Mouse (Mus musculus): ENCODE data around the gene Arhgef38. TPM values are rescaled to one million over a fixed set of nuclear protein-coding genes. Genes with fewer than 3 reads are reported as not detected.

The Arhgef38 gene
- polyA plus RNA-seq, 1 experiment from 2014 or later, result not detected

- H3K36me3 ChIP-seq, result no peaks in the 10 kb centered on the region
- no peak for DNase-seq (ENCODE audit: low spot score)
- no peaks in the 10 kb centered on the region for H3K4me1 ChIP-seq
- 88% methylated on average over 3 of the region's 3 CpGs for WGBS
- no peaks in the 10 kb centered on the region for H3K9me3 ChIP-seq (replicated peaks)
- no peaks in the 10 kb centered on the region for H3K27me3 ChIP-seq (ENCODE audit: low read depth, poor library complexity, severe bottlenecking)
- H3K27ac ChIP-seq, result no peak overlapping the region
- H3K4me3 ChIP-seq, result no peak overlapping the region
Measured at GRCm38 (mm10) chr3:133211324-133211723, 23.4 kb downstream of the Arhgef38 start.

- Histone ChIP-seq H3K4me3 (no peak overlapping the region), H3K9me3 (replicated peaks) (no peaks in the 10 kb centered on the region), H3K27me3 (ENCODE audit: low read depth, poor library complexity, severe bottlenecking) (no peaks in the 10 kb centered on the region), H3K4me1 (no peaks in the 10 kb centered on the region), H3K27ac (no peak overlapping the region), H3K36me3 (no peaks in the 10 kb centered on the region)
- no peak for DNase-seq (ENCODE audit: low spot score)
- WGBS, result 82% methylated on average over 2 of the region's 2 CpGs
Measured at GRCm38 (mm10) chr3:133203713-133204112, 31.0 kb downstream of the Arhgef38 start.

- Histone ChIP-seq H3K27ac (no peak overlapping the region), H3K36me3 (no peaks in the 10 kb centered on the region), H3K4me1 (no peaks in the 10 kb centered on the region), H3K27me3 (ENCODE audit: low read depth, poor library complexity, severe bottlenecking) (no peaks in the 10 kb centered on the region), H3K4me3 (no peak overlapping the region), H3K9me3 (replicated peaks) (no peaks in the 10 kb centered on the region)
- no peak for DNase-seq (ENCODE audit: low spot score)
- 95% methylated on average over 13 of the region's 13 CpGs for WGBS
Measured at GRCm38 (mm10) chr3:133202171-133202570, 32.6 kb downstream of the Arhgef38 start.

- H3K36me3 ChIP-seq, result no peaks in the 10 kb centered on the region
- H3K9me3 ChIP-seq (replicated peaks), result no peaks in the 10 kb centered on the region
- H3K4me1 ChIP-seq, result no peaks in the 10 kb centered on the region
- H3K27ac ChIP-seq, result no peak overlapping the region
- WGBS, result 89% methylated on average over 3 of the region's 3 CpGs
- no peaks in the 10 kb centered on the region for H3K27me3 ChIP-seq (ENCODE audit: low read depth, poor library complexity, severe bottlenecking)
- DNase-seq (ENCODE audit: low spot score), result no peak
- H3K4me3 ChIP-seq, result no peak overlapping the region
Measured at GRCm38 (mm10) chr3:133188930-133189329, 45.8 kb downstream of the Arhgef38 start.

- DNase-seq (ENCODE audit: low spot score), result no peak
- H3K27me3 ChIP-seq (ENCODE audit: low read depth, poor library complexity, severe bottlenecking), result no peaks in the 10 kb centered on the region
- 96% methylated on average over 3 of the region's 3 CpGs for WGBS
- no peaks in the 10 kb centered on the region for H3K4me1 ChIP-seq
- no peak overlapping the region for H3K27ac ChIP-seq
- no peaks in the 10 kb centered on the region for H3K36me3 ChIP-seq
- no peak overlapping the region for H3K4me3 ChIP-seq
- H3K9me3 ChIP-seq (replicated peaks), result no peaks in the 10 kb centered on the region
Measured at GRCm38 (mm10) chr3:133187524-133187923, 47.2 kb downstream of the Arhgef38 start.

GRCm38 (mm10) chr3:133176033-133176750 is 58.6 kb downstream of the Arhgef38 start:
- no peaks in the 10 kb centered on the region for H3K36me3 ChIP-seq
- no peak overlapping the region for H3K4me3 ChIP-seq
- no peak overlapping the region for H3K27ac ChIP-seq
- no peak for DNase-seq (ENCODE audit: low spot score)
- H3K4me1 ChIP-seq, result no peaks in the 10 kb centered on the region
- H3K9me3 ChIP-seq (replicated peaks), result no peaks in the 10 kb centered on the region
- no peaks in the 10 kb centered on the region for H3K27me3 ChIP-seq (ENCODE audit: low read depth, poor library complexity, severe bottlenecking)
- 84% methylated on average over 12 of the region's 12 CpGs for WGBS

- H3K27me3 ChIP-seq (ENCODE audit: low read depth, poor library complexity, severe bottlenecking), result no peaks in the 10 kb centered on the region
- WGBS, result 94% methylated on average over 4 of the region's 4 CpGs
- H3K27ac ChIP-seq, result no peak overlapping the region
- no peak for DNase-seq (ENCODE audit: low spot score)
- no peak overlapping the region for H3K4me3 ChIP-seq
- H3K36me3 ChIP-seq, result no peaks in the 10 kb centered on the region
- no peaks in the 10 kb centered on the region for H3K4me1 ChIP-seq
- no peaks in the 10 kb centered on the region for H3K9me3 ChIP-seq (replicated peaks)
Measured at GRCm38 (mm10) chr3:133172291-133172690, 62.5 kb downstream of the Arhgef38 start.

- Histone ChIP-seq H3K4me3 (no peak overlapping the region), H3K27ac (no peak overlapping the region), H3K4me1 (no peaks in the 10 kb centered on the region), H3K36me3 (no peaks in the 10 kb centered on the region), H3K27me3 (ENCODE audit: low read depth, poor library complexity, severe bottlenecking) (no peaks in the 10 kb centered on the region), H3K9me3 (replicated peaks) (no peaks in the 10 kb centered on the region)
- no peak for DNase-seq (ENCODE audit: low spot score)
- 91% methylated on average over 7 of the region's 7 CpGs for WGBS
Measured at GRCm38 (mm10) chr3:133169737-133170136, 65.0 kb downstream of the Arhgef38 start.

GRCm38 (mm10) chr3:133167550-133167949 is 67.2 kb downstream of the Arhgef38 start:
- H3K27me3 ChIP-seq (ENCODE audit: low read depth, poor library complexity, severe bottlenecking), result no peaks in the 10 kb centered on the region
- no peaks in the 10 kb centered on the region for H3K36me3 ChIP-seq
- H3K4me1 ChIP-seq, result no peaks in the 10 kb centered on the region
- DNase-seq (ENCODE audit: low spot score), result no peak
- H3K9me3 ChIP-seq (replicated peaks), result no peaks in the 10 kb centered on the region
- 89% methylated on average over 6 of the region's 6 CpGs for WGBS
- no peak overlapping the region for H3K4me3 ChIP-seq
- no peak overlapping the region for H3K27ac ChIP-seq

GRCm38 (mm10) chr3:133165130-133165529 is 69.6 kb downstream of the Arhgef38 start:
- H3K27ac ChIP-seq, result no peak overlapping the region
- H3K36me3 ChIP-seq, result no peaks in the 10 kb centered on the region
- DNase-seq (ENCODE audit: low spot score), result no peak
- no peaks in the 10 kb centered on the region for H3K27me3 ChIP-seq (ENCODE audit: low read depth, poor library complexity, severe bottlenecking)
- H3K4me1 ChIP-seq, result no peaks in the 10 kb centered on the region
- H3K9me3 ChIP-seq (replicated peaks), result no peaks in the 10 kb centered on the region
- H3K4me3 ChIP-seq, result no peak overlapping the region
- WGBS, result 50% methylated on average over 1 of the region's 1 CpGs

GRCm38 (mm10) chr3:133163913-133164406 is 70.8 kb downstream of the Arhgef38 start:
- no peaks in the 10 kb centered on the region for H3K9me3 ChIP-seq (replicated peaks)
- H3K4me3 ChIP-seq, result no peak overlapping the region
- no peak overlapping the region for H3K27ac ChIP-seq
- no peaks in the 10 kb centered on the region for H3K36me3 ChIP-seq
- no peaks in the 10 kb centered on the region for H3K27me3 ChIP-seq (ENCODE audit: low read depth, poor library complexity, severe bottlenecking)
- 93% methylated on average over 6 of the region's 6 CpGs for WGBS
- no peaks in the 10 kb centered on the region for H3K4me1 ChIP-seq
- no peak for DNase-seq (ENCODE audit: low spot score)

GRCm38 (mm10) chr3:133163174-133163573 is 71.6 kb downstream of the Arhgef38 start:
- Histone ChIP-seq H3K4me1 (no peaks in the 10 kb centered on the region), H3K27ac (no peak overlapping the region), H3K4me3 (no peak overlapping the region), H3K36me3 (no peaks in the 10 kb centered on the region), H3K9me3 (replicated peaks) (no peaks in the 10 kb centered on the region), H3K27me3 (ENCODE audit: low read depth, poor library complexity, severe bottlenecking) (no peaks in the 10 kb centered on the region)
- DNase-seq (ENCODE audit: low spot score), result no peak
- 81% methylated on average over 7 of the region's 7 CpGs for WGBS

- Histone ChIP-seq H3K27ac (no peak overlapping the region), H3K4me3 (no peak overlapping the region), H3K27me3 (ENCODE audit: low read depth, poor library complexity, severe bottlenecking) (no peaks in the 10 kb centered on the region), H3K4me1 (no peaks in the 10 kb centered on the region), H3K9me3 (replicated peaks) (no peaks in the 10 kb centered on the region), H3K36me3 (no peaks in the 10 kb centered on the region)
- 94% methylated on average over 1 of the region's 1 CpGs for WGBS
- no peak for DNase-seq (ENCODE audit: low spot score)
Measured at GRCm38 (mm10) chr3:133161407-133161806, 73.3 kb downstream of the Arhgef38 start.

- H3K9me3 ChIP-seq (replicated peaks), result no peaks in the 10 kb centered on the region
- H3K4me3 ChIP-seq, result no peak overlapping the region
- no peaks in the 10 kb centered on the region for H3K36me3 ChIP-seq
- no peak overlapping the region for H3K27ac ChIP-seq
- no peak for DNase-seq (ENCODE audit: low spot score)
- no peaks in the 10 kb centered on the region for H3K4me1 ChIP-seq
- 74% methylated on average over 5 of the region's 5 CpGs for WGBS
- no peaks in the 10 kb centered on the region for H3K27me3 ChIP-seq (ENCODE audit: low read depth, poor library complexity, severe bottlenecking)
Measured at GRCm38 (mm10) chr3:133158260-133158659, 76.5 kb downstream of the Arhgef38 start.

All from limb, embryonic 10.5 days (tissue).